Mouse (Mus musculus) CD4-positive, CD25-positive, alpha-beta regulatory T cell, adult 2 months (primary cell): ENCODE measurements around the gene Trmt10a.

Experiments used
- DNase-seq: peaks from one replicate; pipeline ENCODE4 v3.0.0-alpha.2; 2012; ENCODE audit warnings: low read depth, low spot score

The Trmt10a gene

DNA sequence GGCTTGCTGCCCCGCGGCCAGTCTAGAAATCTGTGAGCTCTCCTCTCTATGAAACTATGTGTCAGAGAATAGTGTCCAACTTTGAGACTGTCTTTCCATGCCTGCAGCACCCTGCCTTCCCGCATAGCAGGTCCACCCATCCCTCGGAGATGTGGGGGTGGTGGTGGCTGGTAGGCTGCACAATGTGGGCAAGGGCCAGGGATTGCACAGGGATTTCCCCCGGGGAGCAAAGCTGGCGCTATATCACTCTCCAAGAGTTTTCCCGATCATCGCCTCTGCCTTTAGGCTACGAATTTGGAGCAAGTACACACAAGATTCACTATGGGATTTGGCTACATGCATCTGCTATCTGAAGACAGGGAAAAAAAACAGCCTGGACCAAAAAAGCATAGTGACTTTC lies 54.3 kb downstream of the Trmt10a start:
- no peak for DNase-seq

DNA sequence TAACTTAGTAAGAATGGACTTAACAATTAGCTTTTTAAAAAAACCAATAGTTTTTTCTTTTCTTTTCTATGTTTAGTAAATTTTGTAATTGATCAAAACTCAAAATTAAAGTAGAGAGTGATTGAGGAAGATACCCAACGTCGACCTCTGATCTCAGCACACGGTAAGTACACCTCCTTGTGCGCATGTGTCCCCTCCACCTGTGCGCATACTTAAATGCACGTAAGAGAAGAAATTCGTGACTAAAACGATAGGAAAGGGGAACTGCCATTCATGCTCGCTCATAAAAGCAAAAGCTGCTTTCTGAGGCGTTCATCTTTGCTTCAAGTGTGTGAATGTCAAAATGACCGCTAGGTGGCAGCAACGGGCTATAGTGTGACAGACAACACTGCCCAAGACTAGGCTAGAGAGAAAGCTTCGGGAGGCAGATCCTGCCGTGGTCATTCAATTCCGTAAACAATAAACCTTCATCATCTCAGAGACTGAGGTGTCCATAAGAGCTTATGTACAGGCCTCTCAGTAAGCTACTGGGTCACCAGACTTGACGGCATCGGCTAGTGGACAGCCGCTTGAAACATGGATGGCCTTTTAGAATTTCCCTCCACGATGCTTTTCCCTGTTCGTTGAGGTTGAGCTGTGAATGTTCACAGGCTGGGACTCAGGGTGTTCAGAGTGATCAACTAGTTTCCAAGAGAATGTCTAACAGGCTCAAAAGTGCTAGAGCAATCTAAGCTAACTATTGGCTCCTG lies 54.9 kb downstream of the Trmt10a start:
- DNase-seq = peak; percentile 89

DNA sequence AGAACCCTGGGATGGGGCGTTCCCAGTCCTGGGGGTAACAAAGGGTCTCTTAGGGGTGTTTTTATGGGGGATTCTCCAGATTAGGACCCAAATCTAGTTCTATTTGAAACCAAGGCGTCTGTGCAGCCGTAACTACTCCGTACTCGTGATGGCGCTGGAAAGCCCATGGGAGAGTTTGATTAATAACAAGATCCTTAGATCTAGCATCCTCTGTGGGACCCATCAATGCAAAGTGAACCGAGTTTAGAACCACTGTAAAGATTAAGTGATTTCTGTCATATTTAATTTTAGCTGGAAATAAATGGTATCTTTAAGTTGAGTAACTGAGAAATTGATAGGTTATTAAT lies 55.4 kb downstream of the Trmt10a start:
- no peak for DNase-seq

DNA sequence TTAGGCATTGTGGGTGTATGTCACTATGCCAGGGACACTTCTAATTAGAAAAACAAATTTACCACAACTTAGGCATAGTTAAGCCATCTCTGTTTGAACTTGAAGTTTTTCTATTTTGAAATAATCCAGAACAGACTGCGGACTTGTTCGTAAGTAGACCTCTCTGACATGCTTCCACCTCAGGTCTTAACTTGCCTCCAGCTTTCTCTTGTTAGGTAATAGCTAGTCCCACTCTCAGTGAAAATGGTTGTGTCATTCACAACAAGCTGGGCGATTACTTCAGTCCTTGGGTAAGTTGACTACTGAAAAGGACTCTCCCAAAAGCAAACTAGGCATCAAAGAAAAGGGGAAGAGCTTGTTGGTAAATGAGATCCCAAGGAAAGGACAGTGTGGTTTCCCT lies 65.6 kb downstream of the Trmt10a start:
- no peak for DNase-seq
